Mouse (Mus musculus): ENCODE measurements around the gene Xrra1.

DNA sequence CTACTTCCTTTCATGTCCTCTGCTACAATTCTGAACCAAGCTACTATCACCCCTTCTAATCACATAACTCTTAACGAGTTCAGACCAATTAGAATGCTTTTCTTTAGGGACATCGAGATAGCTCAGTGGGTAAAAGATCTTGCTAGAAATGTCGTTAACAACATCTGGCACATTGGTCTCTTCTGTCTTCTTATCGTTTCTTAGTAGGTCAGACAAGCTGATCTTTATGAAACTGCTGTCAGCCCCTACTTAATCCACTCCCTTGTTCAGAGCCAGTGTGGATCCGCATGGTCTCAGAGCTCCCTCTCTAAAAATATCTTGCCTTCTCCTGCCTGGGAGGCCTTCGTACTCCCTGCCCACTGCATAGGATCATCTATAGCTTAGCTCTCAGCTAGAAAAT is 15.0 kb downstream of the Xrra1 start:
- TF ChIP-seq CTCF (IDR thresholded peaks at IDR 0.05; ENCODE audit: control insufficient read depth, insufficient read depth, insufficient replicate concordance, low read depth, low read length) (no peak), POLR2A (IDR thresholded peaks at IDR 0.05; ENCODE audit: control insufficient read depth, low read depth, low read length) (no peak)
